Mouse (Mus musculus) intestine, postnatal 0 days (tissue): ENCODE results near the gene Faap24. TPM values are rescaled to one million over a fixed set of nuclear protein-coding genes. Genes with fewer than 3 reads are reported as not detected.

ENCODE experiments used
- ATAC-seq: fragments of 200-750 bp; cut with Nextera tagmentation; 2 replicates; pipeline ENCODE4 v1.8.0; 2017; ENCODE audit warnings: mild to moderate bottlenecking, moderate TSS enrichment, moderate library complexity
- H3K27ac ChIP-seq: fragments of 300-500 bp; sonication (generic); 2 replicates; pipeline ENCODE4 v1.5.1; 2014; ENCODE audit warnings: mild to moderate bottlenecking, low read depth, low read length, moderate library complexity
- H3K27me3 ChIP-seq: fragments of 300-500 bp; sonication (generic); replicated peaks from 2 replicates; pipeline ENCODE4 v1.6.1; 2014; ENCODE audit warnings: low read length, mixed read lengths; ENCODE audit not compliant: control insufficient read depth, insufficient read depth
- H3K36me3 ChIP-seq: fragments of 300-500 bp; sonication (generic); 2 replicates; pipeline ENCODE4 v1.6.1; 2014; ENCODE audit warnings: mild to moderate bottlenecking, moderate library complexity; ENCODE audit not compliant: control insufficient read depth, insufficient read depth
- H3K4me1 ChIP-seq: fragments of 300-500 bp; sonication (generic); replicated peaks from 2 replicates; pipeline ENCODE4 v1.6.1; 2014; ENCODE audit warnings: antibody characterized with exemption, low read length, mixed read lengths; ENCODE audit not compliant: control insufficient read depth, insufficient read depth
- H3K4me2 ChIP-seq: fragments of 300-500 bp; sonication (generic); replicated peaks from 2 replicates; pipeline ENCODE4 v1.6.1; 2014; ENCODE audit warnings: low read depth, mild to moderate bottlenecking, moderate library complexity
- H3K4me3 ChIP-seq: fragments of 300-500 bp; sonication (generic); 2 replicates; pipeline ENCODE4 v1.5.1; 2014; ENCODE audit warnings: low read depth, low read length
- H3K9ac ChIP-seq: fragments of 300-500 bp; sonication (generic); 2 replicates; pipeline ENCODE4 v1.6.1; 2014; ENCODE audit warnings: mild to moderate bottlenecking, low read depth, low read length
- H3K9me3 ChIP-seq: fragments of 300-500 bp; sonication (generic); 2 replicates; pipeline ENCODE4 v1.6.1; 2016; ENCODE audit warnings: mixed run types; ENCODE audit not compliant: control insufficient read depth
- CTCF ChIP-seq: sonication (generic); IDR thresholded peaks from 2 replicates; pipeline ENCODE4 v1.5.1; 2016; ENCODE audit warnings: low read depth, mild to moderate bottlenecking, control low read depth, antibody characterized with exemption, moderate library complexity
- WGBS: fragments of 180-500 bp; shearing (Covaris S2); extraction: QIAGEN DNeasy Blood & Tissue Kit; methylation state at CpG from one replicate; pipeline ENCODE4 v1.1.7; 2014; 5-methylcytosine and 5-hydroxymethylcytosine counted together
- polyA plus RNA-seq: library from polyadenylated mRNA; unstranded; fragments of >200 nt; fragmentation: Nextera tagmentation; extraction: Ambion mirVana; gene quantifications from 2 replicates; pipeline ENCODE4 v1.2.1, GENCODE M21; 2015

Faap24 gene
- 9.3 and 10.3 TPM in 2 replicates for polyA plus RNA-seq

DNA sequence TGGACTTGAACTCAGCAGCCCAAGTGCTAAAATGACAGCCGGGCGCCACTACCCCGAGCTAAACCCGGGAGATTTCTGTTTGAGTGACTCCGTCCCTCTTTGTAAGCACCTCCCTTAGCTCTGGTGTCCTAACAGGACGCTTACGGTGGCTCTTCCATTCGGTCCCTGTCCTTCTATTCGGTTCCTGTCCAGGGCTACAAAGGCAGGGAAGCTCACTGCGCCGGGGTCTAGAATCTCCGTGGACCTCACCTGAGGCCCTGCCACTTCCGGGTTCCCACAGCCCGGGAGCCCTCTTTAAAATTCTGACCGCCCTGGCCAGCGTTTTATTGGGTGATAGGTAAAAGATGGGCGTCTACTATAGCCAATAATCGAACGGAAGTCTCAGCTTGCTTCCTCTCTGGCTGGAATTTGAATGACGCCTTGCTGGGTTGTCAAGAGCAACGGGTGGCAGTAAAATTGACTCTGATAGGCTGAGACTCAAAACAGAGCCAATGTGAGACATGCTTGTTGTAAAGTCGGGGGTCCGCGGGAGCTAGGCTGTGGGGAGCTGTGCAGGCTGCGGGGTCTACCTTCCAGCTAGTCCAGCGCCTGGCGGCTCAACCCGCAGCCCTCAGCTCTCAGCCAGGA is at the start of gene Faap24, which contains the start of gene Cep89:
Gene Faap24, minus strand, starts transcription at position 295 of the 627 bp plus-strand sequence.
Gene Cep89, plus strand, starts transcription at position 494 of the 627 bp plus-strand sequence.
- peak within 1 kb of the TSS; percentile 58 for H3K27ac ChIP-seq
- H3K4me2 ChIP-seq: peak within 1 kb of the TSS; percentile 79
- H3K9ac ChIP-seq: peak within 1 kb of the TSS; percentile 63
- no peaks in the 10 kb centered on the region for H3K4me1 ChIP-seq
- TF ChIP-seq CTCF: no peak
- no peaks in the 10 kb centered on the region for H3K9me3 ChIP-seq
- H3K27me3 ChIP-seq: no peaks in the 10 kb centered on the region
- peaks cover 39% of the 10 kb centered on the region for H3K36me3 ChIP-seq
- H3K4me3 ChIP-seq: peak within 1 kb of the TSS; percentile 77
- under 1% methylated on average over 28 of the region's 28 CpGs for WGBS
- ATAC-seq: peak; percentile 94

DNA sequence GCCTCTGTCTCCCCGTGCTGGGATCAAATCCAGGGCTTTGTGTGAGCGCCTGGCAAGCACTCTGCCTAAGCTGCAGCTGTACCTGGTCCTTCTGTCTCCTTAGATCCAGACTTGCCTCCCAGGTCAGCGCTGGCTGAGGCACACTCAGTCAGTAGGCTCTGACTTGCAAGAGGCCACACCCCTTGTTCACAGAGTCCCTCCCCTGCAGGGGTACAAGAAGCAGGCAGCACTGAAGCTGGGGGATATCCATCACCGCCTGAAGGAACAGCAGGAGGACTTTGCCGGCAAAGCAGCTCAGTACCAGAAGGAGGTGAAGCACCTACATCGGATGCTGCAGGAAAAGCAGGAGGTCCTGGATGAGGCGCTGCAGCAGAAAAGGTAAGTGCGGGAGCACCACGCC is 38.6 kb upstream of the Faap24 start:
- Histone ChIP-seq H3K4me1 (no peaks in the 10 kb centered on the region), H3K9ac (no peak overlapping the region), H3K27ac (no peak overlapping the region), H3K4me3 (no peak overlapping the region), H3K27me3 (no peaks in the 10 kb centered on the region), H3K4me2 (no peak overlapping the region), H3K9me3 (no peaks in the 10 kb centered on the region), H3K36me3 (peaks cover 65% of the 10 kb centered on the region)
- WGBS: 88% methylated on average over 9 of the region's 9 CpGs
- no peak for TF ChIP-seq CTCF
- ATAC-seq: no peak

DNA sequence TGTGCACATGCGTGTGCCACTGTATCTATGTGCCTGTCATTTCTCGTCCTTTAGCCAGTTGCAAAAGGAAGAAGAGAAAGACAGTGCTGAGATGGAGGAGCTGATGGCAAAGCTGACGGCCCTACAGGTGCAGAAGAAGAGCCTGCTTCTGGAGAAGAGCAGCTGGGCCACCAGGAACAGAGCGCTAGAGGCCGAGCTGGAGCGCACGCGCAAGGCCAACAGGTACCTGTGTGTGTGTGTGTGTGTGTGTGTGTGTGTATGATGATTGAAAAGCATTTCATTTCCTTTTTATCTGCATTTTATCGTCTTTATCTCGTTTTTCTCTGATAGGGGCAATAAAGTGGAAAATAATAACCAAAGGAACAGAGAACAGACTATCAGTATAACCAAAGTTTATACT is 31.5 kb upstream of the Faap24 start:
- Histone ChIP-seq H3K9ac (no peak overlapping the region), H3K9me3 (no peaks in the 10 kb centered on the region), H3K27me3 (no peaks in the 10 kb centered on the region), H3K36me3 (peaks cover 54% of the 10 kb centered on the region), H3K27ac (no peak overlapping the region), H3K4me1 (no peaks in the 10 kb centered on the region), H3K4me2 (no peak overlapping the region), H3K4me3 (no peak overlapping the region)
- TF ChIP-seq CTCF: no peak
- 57% methylated on average over 10 of the region's 10 CpGs for WGBS
- ATAC-seq: no peak

GRCm38 (mm10) chr7:35423071-35423470 is 26.4 kb upstream of the Faap24 start:
- 86% methylated on average over 10 of the region's 10 CpGs for whole genome bisulfite sequencing
- TF ChIP-seq CTCF: no peak
- Histone ChIP-seq H3K27me3 (no peaks in the 10 kb centered on the region), H3K4me2 (no peak overlapping the region), H3K9me3 (no peaks in the 10 kb centered on the region), H3K4me3 (no peak overlapping the region), H3K36me3 (peaks cover 56% of the 10 kb centered on the region), H3K27ac (no peak overlapping the region), H3K4me1 (no peaks in the 10 kb centered on the region), H3K9ac (no peak overlapping the region)
- ATAC-seq: no peak

- Histone ChIP-seq H3K4me1 (no peaks in the 10 kb centered on the region; the same call in 1 of the 2 replicates), H3K9ac (no peak overlapping the region), H3K27ac (peak overlapping the region; percentile 74), H3K27me3 (no peaks in the 10 kb centered on the region), H3K36me3 (peaks cover 45% of the 10 kb centered on the region), H3K9me3 (no peaks in the 10 kb centered on the region), H3K4me2 (peak overlapping the region; percentile 48; the same call in 1 of the 2 replicates), H3K4me3 (peak overlapping the region; percentile 9; the same call in 1 of the 2 replicates)
- no peak for TF ChIP-seq CTCF
- peak; percentile 45 for ATAC-seq
- 50% methylated on average over 5 of the region's 5 CpGs for WGBS
These were observed 20.0 kb upstream of the Faap24 start for GRCm38 (mm10) chr7:35416654-35416948.

- H3K4me1 ChIP-seq: no peaks in the 10 kb centered on the region; the same call in 1 of the 2 replicates
- peak overlapping the region; percentile 48 for H3K4me2 ChIP-seq
- H3K4me3 ChIP-seq: peak overlapping the region; percentile 9; the same call in 1 of the 2 replicates
- no peaks in the 10 kb centered on the region for H3K27me3 ChIP-seq
- no peaks in the 10 kb centered on the region for H3K9me3 ChIP-seq
- H3K9ac ChIP-seq: no peak overlapping the region
- WGBS: 35% methylated on average over 9 of the region's 9 CpGs
- H3K36me3 ChIP-seq: peaks cover 43% of the 10 kb centered on the region
- H3K27ac ChIP-seq: peak overlapping the region; percentile 74
- ATAC-seq: peak; percentile 91
- TF ChIP-seq CTCF: no peak
These were observed 19.4 kb upstream of the Faap24 start for GRCm38 (mm10) chr7:35415801-35416653.
